Comparison of ENCODE assay signal across 9 mouse cellular contexts in the genomic region with DNA sequence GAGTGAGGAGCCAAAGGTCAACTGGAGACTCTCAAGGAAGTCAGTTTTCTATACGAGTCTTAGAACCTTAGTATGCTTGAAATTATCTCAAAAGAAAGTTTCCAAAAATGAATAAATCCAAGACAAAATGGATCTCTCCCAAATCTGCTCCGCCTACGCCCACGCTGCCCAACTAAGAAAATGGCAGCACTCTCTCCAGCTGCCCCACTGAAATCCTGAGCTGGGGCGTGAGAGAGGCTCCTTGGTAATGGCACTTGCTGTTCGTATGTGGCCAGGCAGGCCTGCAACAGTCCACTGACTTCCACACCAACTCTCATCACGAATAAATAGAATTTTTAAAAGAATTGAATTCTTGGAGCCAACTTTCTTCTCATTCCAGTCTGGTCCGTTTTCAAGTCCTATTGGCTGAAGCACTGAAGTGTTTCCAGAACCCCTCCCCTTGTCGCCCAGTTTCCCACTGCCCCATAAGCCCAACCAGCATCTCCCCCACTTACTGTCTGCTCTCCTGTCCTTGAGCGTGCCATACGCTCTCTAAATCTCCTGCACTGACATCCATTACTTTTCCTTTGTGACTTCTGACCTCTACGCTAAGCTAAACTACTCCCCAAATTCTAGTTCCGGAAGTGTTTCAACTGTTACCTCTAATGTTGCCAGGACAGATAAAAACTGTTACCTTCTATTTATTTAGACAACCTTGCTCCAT. TPM values are rescaled to one million over a fixed set of nuclear protein-coding genes. Genes with fewer than 3 reads are reported as not detected.
A peak's percentile ranks its signal among the peaks of the same experiment; 100 is the strongest.
DNase-seq lines count a peak whose midpoint lies in the region; ATAC-seq and TF ChIP-seq lines count a peak whose summit lies in the region.
"Had no signal": no experiment of that assay in that cellular context is flagged by ENCODE, and none has a peak within 500 bp of the region (broad histone marks: within the 10 kb centered on the region; RNA-seq: fewer than 3 reads in every experiment).

No protein-coding gene starts in this region.

- peak overlapping the region; percentile 70 for H3K4me2 ChIP-seq in embryonic facial prominence, embryonic 13.5 days
- H3K4me2 ChIP-seq in hindbrain, embryonic 14.5 days (replicated peaks) = peak overlapping the region; percentile 53
- H3K4me2 ChIP-seq in midbrain, embryonic 16.5 days (ENCODE audit: low read length) = peak overlapping the region; percentile 69

- no peak for DNase-seq in kidney, adult 2 months
- DNase-seq in kidney, adult 18-20 months = no peak
- no peak for DNase-seq in hindbrain, embryonic 14.5 days (ENCODE audit: low spot score)
- DNase-seq in ovary, postnatal 36 days (ENCODE audit: low spot score) = no peak
- DNase-seq in left cerebral cortex, adult 8-10 months (ENCODE audit: low spot score in 2 of 2) = no peak
- no peak for DNase-seq in frontal cortex, adult 2 months (ENCODE audit: extremely low spot score in 1 of 2, low spot score in 1 of 2)

- WGBS in kidney, adult 2 months = 74% methylated on average over 13 of the region's 13 CpGs
- whole genome bisulfite sequencing in embryonic facial prominence, embryonic 13.5 days = 67% methylated on average over 13 of the region's 13 CpGs
- 72% methylated on average over 13 of the region's 13 CpGs for WGBS in hindbrain, embryonic 14.5 days
- 72% methylated on average over 13 of the region's 13 CpGs for WGBS in midbrain, embryonic 16.5 days

- TF ChIP-seq POLR2A in kidney, adult 2 months (IDR thresholded peaks at IDR 0.05; ENCODE audit: low read depth, low read length) = no peak

- no peaks in the 10 kb centered on the region for H3K27me3 ChIP-seq in kidney, adult 2 months (replicated peaks; ENCODE audit: control insufficient read depth, insufficient read depth, low read length)
- H3K27me3 ChIP-seq in embryonic facial prominence, embryonic 13.5 days = no peaks in the 10 kb centered on the region
- H3K27me3 ChIP-seq in hindbrain, embryonic 14.5 days (ENCODE audit: control insufficient read depth, insufficient read depth, low read length) = peaks cover 4% of the 10 kb centered on the region; the same call in 1 of the 2 replicates
- no peaks in the 10 kb centered on the region for H3K27me3 ChIP-seq in midbrain, embryonic 16.5 days (ENCODE audit: control insufficient read depth, insufficient read depth, low read depth, low read length)

- H3K36me3 ChIP-seq in kidney, adult 2 months (ENCODE audit: control insufficient read depth, insufficient read depth, low read length) = no peaks in the 10 kb centered on the region
- no peaks in the 10 kb centered on the region for H3K36me3 ChIP-seq in embryonic facial prominence, embryonic 13.5 days
- no peaks in the 10 kb centered on the region for H3K36me3 ChIP-seq in hindbrain, embryonic 14.5 days (replicated peaks; ENCODE audit: control insufficient read depth, insufficient read depth)
- no peaks in the 10 kb centered on the region for H3K36me3 ChIP-seq in midbrain, embryonic 16.5 days (ENCODE audit: control insufficient read depth, insufficient read depth, low read length)
- H3K36me3 ChIP-seq: G1E had no signal

- H3K9ac ChIP-seq in embryonic facial prominence, embryonic 13.5 days = peak overlapping the region; percentile 73
- H3K9ac ChIP-seq in hindbrain, embryonic 14.5 days = no peak overlapping the region
- no peak overlapping the region for H3K9ac ChIP-seq in midbrain, embryonic 16.5 days (ENCODE audit: low read depth, low read length)

- H3K4me3 ChIP-seq in kidney, adult 2 months (ENCODE audit: insufficient read depth, low read depth, low read length) = peak overlapping the region; percentile 19; the same call in 1 of the 2 replicates
- peak overlapping the region; percentile 44 for H3K4me3 ChIP-seq in embryonic facial prominence, embryonic 13.5 days
- no peak overlapping the region for H3K4me3 ChIP-seq in hindbrain, embryonic 14.5 days (replicated peaks; ENCODE audit: low read length)
- H3K4me3 ChIP-seq in midbrain, embryonic 16.5 days (ENCODE audit: low read depth, low read length) = no peak overlapping the region

- peak overlapping the region; percentile 69 for H3K27ac ChIP-seq in kidney, adult 2 months (ENCODE audit: insufficient read depth, low read depth, low read length)
- H3K27ac ChIP-seq in embryonic facial prominence, embryonic 13.5 days = peak overlapping the region; percentile 92
- no peak overlapping the region for H3K27ac ChIP-seq in hindbrain, embryonic 14.5 days
- H3K27ac ChIP-seq in midbrain, embryonic 16.5 days (ENCODE audit: low read length) = peak overlapping the region; percentile 1; the same call in 1 of the 2 replicates

- no peak for ATAC-seq in embryonic facial prominence, embryonic 13.5 days (ENCODE audit: insufficient number of reproducible peaks, insufficient read depth, low FRiP score, low TSS enrichment, low read depth)
- no peak for ATAC-seq in hindbrain, embryonic 14.5 days (ENCODE audit: low FRiP score)
- ATAC-seq in midbrain, embryonic 16.5 days = no peak

- H3K9me3 ChIP-seq in embryonic facial prominence, embryonic 13.5 days = no peaks in the 10 kb centered on the region
- H3K9me3 ChIP-seq in hindbrain, embryonic 14.5 days (ENCODE audit: control insufficient read depth, low read length) = no peaks in the 10 kb centered on the region
- H3K9me3 ChIP-seq in midbrain, embryonic 16.5 days (replicated peaks; ENCODE audit: control insufficient read depth, low read length, poor library complexity, severe bottlenecking) = no peaks in the 10 kb centered on the region

- no peaks in the 10 kb centered on the region for H3K4me1 ChIP-seq in kidney, adult 2 months (ENCODE audit: control insufficient read depth, insufficient read depth, low read length)
- peaks cover 41% of the 10 kb centered on the region for H3K4me1 ChIP-seq in embryonic facial prominence, embryonic 13.5 days
- peaks cover 14% of the 10 kb centered on the region for H3K4me1 ChIP-seq in hindbrain, embryonic 14.5 days (replicated peaks; ENCODE audit: control insufficient read depth, insufficient read depth, low read length)
- peaks cover 10% of the 10 kb centered on the region for H3K4me1 ChIP-seq in midbrain, embryonic 16.5 days (ENCODE audit: control insufficient read depth, insufficient read depth, low read length)

- no peak for TF ChIP-seq CTCF in kidney, adult 2 months (conservative IDR thresholded peaks at IDR 0.05; ENCODE audit: insufficient read depth, insufficient read length, low read depth, low read length)

RNA-seq across cellular contexts. Expression of gene Myl9, which starts 1.0 kb away (rescaled TPM):
- 155 and 157 TPM in 2 replicates for polyA plus RNA-seq in kidney, adult 2 months (2012; rRNA removed)
- 197 TPM in 2 replicates for polyA plus RNA-seq in embryonic facial prominence, embryonic 13.5 days (2015; fragmentation: Nextera tagmentation; extraction: Ambion mirVana)
- polyA plus RNA-seq in hindbrain, embryonic 14.5 days (2014; fragmentation: Nextera tagmentation; extraction: Ambion mirVana) = 41.4 and 47.1 TPM in 2 replicates
- 33.7 and 38.8 TPM in 2 replicates for polyA plus RNA-seq in midbrain, embryonic 16.5 days (2015; fragmentation: Nextera tagmentation; extraction: Ambion mirVana)
- 10 to 100 TPM; 13.8 to 20.5 (median 16.5) TPM for total RNA-seq in left cerebral cortex, adult 8-10 months (2022)
- 51.9 and 57.3 TPM in 2 replicates for polyA plus RNA-seq in frontal cortex, adult 2 months (2012; rRNA removed)

Comparison
In these comparisons a context has a peak if more than half of its experiments do, and no peak if none do; other contexts are left out.
1. H3K4me3 ChIP-seq: peak in kidney, adult 2 months (single experiment) and embryonic facial prominence, embryonic 13.5 days (single experiment); none in hindbrain, embryonic 14.5 days (single experiment) and midbrain, embryonic 16.5 days (single experiment).
2. Peak in every context shown above with its lines, with median percentiles within 50 percentile points of each other: H3K4me2 ChIP-seq.